Mouse (Mus musculus) stomach, embryonic 14.5 days (tissue): ENCODE results near the gene Spp2. TPM values are rescaled to one million over a fixed set of nuclear protein-coding genes. Genes with fewer than 3 reads are reported as not detected.
"Not testable (repeated sequence)": the region's sequence is repeated elsewhere in the genome, so short reads cannot be mapped to it uniquely, and the experiment has no call there.

ENCODE experiments used
- ATAC-seq: fragments of 200-750 bp; cut with Nextera tagmentation; 2 replicates; pipeline ENCODE4 v1.8.0; 2017; ENCODE audit warnings: low read depth, moderate TSS enrichment; ENCODE audit not compliant: insufficient number of reproducible peaks, insufficient read depth, low FRiP score
- H3K27ac ChIP-seq: fragments of 300-500 bp; sonication (generic); 2 replicates; pipeline ENCODE4 v1.5.1; 2014; ENCODE audit warnings: mild to moderate bottlenecking, low read length, moderate library complexity, mixed read lengths
- H3K27me3 ChIP-seq: fragments of 300-500 bp; sonication (generic); 2 replicates; pipeline ENCODE4 v1.6.1; 2014; ENCODE audit warnings: low read length, control low read depth, mixed read lengths; ENCODE audit not compliant: control insufficient read depth, insufficient read depth
- H3K36me3 ChIP-seq: fragments of 300-500 bp; sonication (generic); 2 replicates; pipeline ENCODE4 v1.6.1; 2014; ENCODE audit warnings: mild to moderate bottlenecking, control low read depth, low read length, moderate library complexity, mixed read lengths; ENCODE audit not compliant: control insufficient read depth, insufficient read depth
- H3K4me1 ChIP-seq: fragments of 300-500 bp; sonication (generic); 2 replicates; pipeline ENCODE4 v1.6.1; 2014; ENCODE audit warnings: low read length, control low read depth, mixed read lengths; ENCODE audit not compliant: control insufficient read depth, insufficient read depth
- H3K4me2 ChIP-seq: fragments of 300-500 bp; sonication (generic); replicated peaks from 2 replicates; pipeline ENCODE4 v1.6.1; 2014; ENCODE audit warnings: low read depth, low read length, control low read depth
- H3K4me3 ChIP-seq: fragments of 300-500 bp; sonication (generic); 2 replicates; pipeline ENCODE4 v1.5.1; 2014; ENCODE audit warnings: low read depth, low read length, control low read depth
- H3K9ac ChIP-seq: fragments of 300-500 bp; sonication (generic); replicated peaks from 2 replicates; pipeline ENCODE4 v1.6.1; 2014; ENCODE audit warnings: low read depth, mild to moderate bottlenecking, control low read depth, low read length, moderate library complexity, mixed read lengths
- H3K9me3 ChIP-seq: fragments of 300-500 bp; sonication (generic); 2 replicates; pipeline ENCODE4 v1.6.1; 2016; ENCODE audit warnings: low read depth, low read length, control low read depth; ENCODE audit not compliant: control insufficient read depth
- WGBS: fragments of 180-500 bp; shearing (Covaris S2); extraction: QIAGEN DNeasy Blood & Tissue Kit; methylation state at CpG from one replicate; pipeline ENCODE4 v1.1.7; 2014; 5-methylcytosine and 5-hydroxymethylcytosine counted together
- polyA plus RNA-seq: library from polyadenylated mRNA; unstranded; fragments of >200 nt; fragmentation: Nextera tagmentation; extraction: Ambion mirVana; gene quantifications from 2 replicates; pipeline ENCODE4 v1.2.1, GENCODE M21; 2014

Gene Spp2
- polyA plus RNA-seq, 1 experiment from 2014 or later = 0.38 TPM

- Histone ChIP-seq H3K36me3 (no peaks in the 10 kb centered on the region), H3K9me3 (no peaks in the 10 kb centered on the region), H3K27me3 (no peaks in the 10 kb centered on the region), H3K4me3 (no peak overlapping the region), H3K4me1 (no peaks in the 10 kb centered on the region), H3K9ac (no peak overlapping the region), H3K4me2 (no peak overlapping the region), H3K27ac (no peak overlapping the region)
- no peak for ATAC-seq
- 80% methylated on average over 4 of the region's 4 CpGs for WGBS
Measured at GRCm38 (mm10) chr1:88445400-88445799, 38.6 kb downstream of the Spp2 start.

GRCm38 (mm10) chr1:88446270-88447030 is 39.7 kb downstream of the Spp2 start:
- Histone ChIP-seq H3K27me3 (no peaks in the 10 kb centered on the region), H3K4me2 (no peak overlapping the region), H3K9me3 (no peaks in the 10 kb centered on the region), H3K27ac (no peak overlapping the region), H3K9ac (no peak overlapping the region), H3K4me3 (no peak overlapping the region), H3K36me3 (no peaks in the 10 kb centered on the region), H3K4me1 (no peaks in the 10 kb centered on the region)
- ATAC-seq = no peak
- 81% methylated on average over 16 of the region's 16 CpGs for WGBS

- Histone ChIP-seq H3K9me3 (no peaks in the 10 kb centered on the region), H3K9ac (no peak overlapping the region), H3K36me3 (no peaks in the 10 kb centered on the region), H3K4me1 (no peaks in the 10 kb centered on the region), H3K27me3 (no peaks in the 10 kb centered on the region), H3K27ac (no peak overlapping the region), H3K4me2 (no peak overlapping the region; the same call in 1 of the 2 replicates), H3K4me3 (no peak overlapping the region)
- ATAC-seq = peak; percentile 63; the same call in 1 of the 2 replicates
- 16% methylated on average over 6 of the region's 6 CpGs for WGBS
Measured at GRCm38 (mm10) chr1:88447483-88447882, 40.7 kb downstream of the Spp2 start.

GRCm38 (mm10) chr1:88448094-88448493 is 41.3 kb downstream of the Spp2 start:
- H3K9ac ChIP-seq, H3K36me3 ChIP-seq, H3K4me2 ChIP-seq, ATAC-seq, H3K27me3 ChIP-seq, H3K9me3 ChIP-seq, H3K4me3 ChIP-seq, H3K4me1 ChIP-seq, H3K27ac ChIP-seq: not testable (repeated sequence)
- 68% methylated on average over 3 of the region's 3 CpGs for WGBS

- Histone ChIP-seq H3K4me1 (no peaks in the 10 kb centered on the region), H3K9ac (no peak overlapping the region), H3K9me3 (no peaks in the 10 kb centered on the region), H3K27ac (no peak overlapping the region), H3K4me3 (no peak overlapping the region), H3K27me3 (no peaks in the 10 kb centered on the region), H3K4me2 (no peak overlapping the region), H3K36me3 (no peaks in the 10 kb centered on the region)
- ATAC-seq = no peak
- 82% methylated on average over 2 of the region's 2 CpGs for WGBS
Measured at GRCm38 (mm10) chr1:88449741-88450140, 43.0 kb downstream of the Spp2 start.

GRCm38 (mm10) chr1:88450668-88451067 is 43.9 kb downstream of the Spp2 start:
- H3K4me3 ChIP-seq = no peak overlapping the region
- no peak for ATAC-seq
- H3K36me3 ChIP-seq = no peaks in the 10 kb centered on the region
- H3K9ac ChIP-seq = no peak overlapping the region
- no peaks in the 10 kb centered on the region for H3K27me3 ChIP-seq
- H3K9me3 ChIP-seq = no peaks in the 10 kb centered on the region
- no peak overlapping the region for H3K4me2 ChIP-seq
- H3K4me1 ChIP-seq = no peaks in the 10 kb centered on the region
- 74% methylated on average over 4 of the region's 4 CpGs for WGBS
- no peak overlapping the region for H3K27ac ChIP-seq

- Histone ChIP-seq H3K4me1 (no peaks in the 10 kb centered on the region), H3K9me3 (no peaks in the 10 kb centered on the region), H3K27me3 (no peaks in the 10 kb centered on the region), H3K9ac (no peak overlapping the region), H3K36me3 (no peaks in the 10 kb centered on the region), H3K4me3 (no peak overlapping the region), H3K4me2 (no peak overlapping the region), H3K27ac (no peak overlapping the region)
- 73% methylated on average over 6 of the region's 6 CpGs for WGBS
- ATAC-seq = no peak
Measured at GRCm38 (mm10) chr1:88452198-88452597, 45.4 kb downstream of the Spp2 start.

- Histone ChIP-seq H3K27me3 (no peaks in the 10 kb centered on the region), H3K9ac (no peak overlapping the region), H3K9me3 (no peaks in the 10 kb centered on the region), H3K4me3 (no peak overlapping the region), H3K36me3 (no peaks in the 10 kb centered on the region), H3K4me2 (no peak overlapping the region), H3K27ac (no peak overlapping the region), H3K4me1 (no peaks in the 10 kb centered on the region)
- 48% methylated on average over 3 of the region's 3 CpGs for WGBS
- no peak for ATAC-seq
Measured at GRCm38 (mm10) chr1:88454703-88455102, 47.9 kb downstream of the Spp2 start.

- WGBS = 71% methylated on average over 3 of the region's 3 CpGs
- H3K4me1 ChIP-seq = no peaks in the 10 kb centered on the region
- no peaks in the 10 kb centered on the region for H3K9me3 ChIP-seq
- H3K9ac ChIP-seq = no peak overlapping the region
- no peak overlapping the region for H3K4me3 ChIP-seq
- ATAC-seq = no peak
- no peaks in the 10 kb centered on the region for H3K36me3 ChIP-seq
- no peaks in the 10 kb centered on the region for H3K27me3 ChIP-seq
- no peak overlapping the region for H3K27ac ChIP-seq
- H3K4me2 ChIP-seq = no peak overlapping the region
Measured at GRCm38 (mm10) chr1:88455761-88456160, 49.0 kb downstream of the Spp2 start.
